Mouse (Mus musculus) limb, embryonic 14.5 days (tissue): ENCODE measurements around the gene Klk7. TPM values are rescaled to one million over a fixed set of nuclear protein-coding genes. Genes with fewer than 3 reads are reported as not detected.

ENCODE experiments used
- ATAC-seq: fragments of 200-750 bp; cut with Nextera tagmentation; 2 replicates; pipeline ENCODE4 v1.8.0; 2017; ENCODE audit warnings: low read depth, moderate number of reproducible peaks, moderate TSS enrichment; ENCODE audit not compliant: low FRiP score
- DNase-seq: peaks from one replicate; pipeline ENCODE4 v3.0.0-alpha.2; 2015; ENCODE audit warnings: low spot score
- H3K27ac ChIP-seq: fragments of 300-500 bp; sonication (generic); replicated peaks from 2 replicates; pipeline ENCODE4 v1.5.1; 2014; ENCODE audit warnings: low read depth, mild to moderate bottlenecking, low read length, moderate library complexity, mixed read lengths
- H3K27me3 ChIP-seq: fragments of 300-500 bp; sonication (generic); 2 replicates; pipeline ENCODE4 v1.6.1; 2014; ENCODE audit warnings: low read length, mixed read lengths; ENCODE audit not compliant: control insufficient read depth, insufficient read depth
- H3K36me3 ChIP-seq: fragments of 300-500 bp; sonication (generic); 2 replicates; pipeline ENCODE4 v1.6.1; 2014; ENCODE audit warnings: mild to moderate bottlenecking, low read length, moderate library complexity, mixed read lengths; ENCODE audit not compliant: control insufficient read depth, insufficient read depth
- H3K4me1 ChIP-seq: fragments of 300-500 bp; sonication (generic); 2 replicates; pipeline ENCODE4 v1.6.1; 2014; ENCODE audit warnings: antibody characterized with exemption, low read length, mixed read lengths; ENCODE audit not compliant: control insufficient read depth, insufficient read depth
- H3K4me2 ChIP-seq: fragments of 300-500 bp; sonication (generic); replicated peaks from 2 replicates; pipeline ENCODE4 v1.6.1; 2014; ENCODE audit warnings: low read depth, mild to moderate bottlenecking, low read length, moderate library complexity; ENCODE audit not compliant: severe bottlenecking
- H3K4me3 ChIP-seq: fragments of 300-500 bp; sonication (generic); replicated peaks from 2 replicates; pipeline ENCODE4 v1.5.1; 2014; ENCODE audit warnings: low read length
- H3K9ac ChIP-seq: fragments of 300-500 bp; sonication (generic); 2 replicates; pipeline ENCODE4 v1.6.1; 2014; ENCODE audit warnings: mild to moderate bottlenecking, low read depth, low read length, moderate library complexity; ENCODE audit not compliant: severe bottlenecking
- H3K9me3 ChIP-seq: fragments of 300-500 bp; sonication (generic); 2 replicates; pipeline ENCODE4 v1.6.1; 2016; ENCODE audit warnings: low read length; ENCODE audit not compliant: control insufficient read depth
- POLR2A ChIP-seq: fragments of 200-500 bp; IDR thresholded peaks from 2 replicates; pipeline ENCODE4 v1.8.0; 2012; ENCODE audit warnings: inconsistent platforms, mild to moderate bottlenecking, moderate library complexity, borderline replicate concordance; ENCODE audit not compliant: insufficient read depth, insufficient read length; ENCODE audit errors: extremely low read depth
- WGBS: fragments of 180-500 bp; shearing (Covaris S2); extraction: QIAGEN DNeasy Blood & Tissue Kit; methylation state at CpG from one replicate; pipeline ENCODE4 v1.1.7; 2014; 5-methylcytosine and 5-hydroxymethylcytosine counted together
- polyA plus RNA-seq, 2 experiments: library from polyadenylated mRNA; depleted of rRNA in 1 of 2; stranded (reverse) in 1 of 2; unstranded in 1 of 2; fragments of >200 nt; fragmentation: Nextera tagmentation in 1 of 2; extraction: Ambion mirVana in 1 of 2; gene quantifications; 2 replicates each; pipeline versions ENCODE4 v1.2.1 to v1.2.3; 2012 to 2014

The Klk7 gene
- polyA plus RNA-seq, 2 experiments = 0.12 to 0.21 TPM

DNA sequence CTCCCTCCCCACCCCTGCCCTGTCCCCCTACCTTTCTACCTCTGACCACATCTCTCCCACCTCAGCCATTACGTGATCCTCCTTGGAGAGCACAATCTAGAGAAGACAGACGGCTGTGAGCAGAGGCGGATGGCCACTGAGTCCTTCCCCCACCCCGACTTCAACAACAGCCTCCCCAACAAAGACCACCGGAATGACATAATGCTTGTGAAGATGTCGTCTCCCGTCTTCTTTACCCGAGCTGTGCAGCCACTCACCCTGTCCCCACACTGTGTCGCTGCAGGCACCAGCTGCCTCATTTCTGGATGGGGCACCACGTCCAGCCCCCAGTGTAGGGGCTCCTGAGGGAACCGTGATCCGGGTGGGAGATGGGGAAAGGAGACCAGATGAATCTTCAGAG lies 33.7 kb upstream of the Klk7 start:
- Histone ChIP-seq H3K4me1 (no peaks in the 10 kb centered on the region), H3K27me3 (no peaks in the 10 kb centered on the region), H3K4me3 (no peak overlapping the region), H3K27ac (no peak overlapping the region), H3K9ac (no peak overlapping the region), H3K36me3 (no peaks in the 10 kb centered on the region), H3K4me2 (no peak overlapping the region), H3K9me3 (no peaks in the 10 kb centered on the region)
- DNase-seq = no peak
- TF ChIP-seq POLR2A = no peak
- no peak for ATAC-seq
- 84% methylated on average over 12 of the region's 12 CpGs for WGBS

DNA sequence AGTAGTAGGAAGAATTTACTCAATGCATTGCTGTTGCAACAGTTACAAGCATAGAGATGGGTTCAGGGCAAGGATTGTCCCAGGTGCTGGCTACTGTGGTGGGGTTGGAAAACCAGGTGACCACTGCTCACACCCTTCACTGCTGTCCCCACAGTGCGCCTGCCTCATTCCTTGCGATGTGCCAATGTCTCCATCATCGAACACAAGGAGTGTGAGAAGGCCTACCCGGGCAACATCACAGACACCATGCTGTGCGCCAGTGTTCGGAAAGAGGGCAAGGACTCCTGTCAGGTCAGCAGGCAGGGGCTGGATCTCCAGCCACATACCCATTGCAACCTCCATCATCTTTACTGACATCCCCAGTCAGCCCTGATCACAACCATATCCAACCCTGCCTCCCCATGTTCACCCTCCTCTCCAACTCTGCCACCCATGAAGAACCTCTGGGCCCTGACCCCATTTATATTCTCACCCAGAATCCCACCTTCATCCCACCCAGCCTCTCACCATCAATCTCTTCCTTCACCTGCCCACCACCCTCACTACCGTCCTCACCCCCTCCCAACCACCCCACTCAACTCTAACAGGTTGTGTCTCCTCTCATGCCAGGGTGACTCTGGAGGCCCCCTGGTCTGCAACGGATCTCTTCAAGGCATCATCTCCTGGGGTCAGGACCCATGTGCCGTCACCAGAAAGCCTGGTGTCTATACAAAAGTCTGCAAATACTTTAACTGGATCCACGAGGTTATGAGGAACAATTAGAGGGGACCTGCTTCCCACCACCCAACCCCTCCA lies 32.7 kb upstream of the Klk7 start:
- Histone ChIP-seq H3K27me3 (no peaks in the 10 kb centered on the region; the same call in 1 of the 2 replicates), H3K9me3 (no peaks in the 10 kb centered on the region)
- WGBS = 84% methylated on average over 10 of the region's 10 CpGs

DNA sequence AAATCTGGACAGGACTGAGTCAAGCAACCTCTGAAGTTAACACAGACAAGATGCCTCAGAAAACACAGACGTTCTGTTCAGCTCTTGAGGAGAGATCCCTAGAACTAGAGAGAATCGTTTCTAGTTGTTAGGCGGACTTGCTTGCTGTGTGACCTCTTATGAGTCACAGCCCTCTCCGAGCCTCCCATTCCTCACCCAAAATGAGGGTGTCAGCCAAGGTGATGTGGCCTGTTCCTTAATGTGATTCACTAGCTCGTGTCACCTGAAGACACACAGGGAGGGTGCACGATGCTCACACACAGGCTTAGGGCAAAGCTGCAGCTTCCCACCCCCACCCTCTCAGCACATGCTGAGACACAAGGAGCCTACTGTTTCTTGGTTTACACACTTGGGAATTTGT lies 30.9 kb upstream of the Klk7 start:
- ATAC-seq = no peak

More for the DNA sequence above, 32.7 kb upstream of the Klk7 start:
- TF ChIP-seq POLR2A = no peak
- Histone ChIP-seq H3K27ac (no peak overlapping the region), H3K4me1 (no peaks in the 10 kb centered on the region), H3K9ac (no peak overlapping the region), H3K4me3 (no peak overlapping the region), H3K36me3 (no peaks in the 10 kb centered on the region), H3K4me2 (no peak overlapping the region)
- DNase-seq = no peak
- ATAC-seq = no peak

DNA sequence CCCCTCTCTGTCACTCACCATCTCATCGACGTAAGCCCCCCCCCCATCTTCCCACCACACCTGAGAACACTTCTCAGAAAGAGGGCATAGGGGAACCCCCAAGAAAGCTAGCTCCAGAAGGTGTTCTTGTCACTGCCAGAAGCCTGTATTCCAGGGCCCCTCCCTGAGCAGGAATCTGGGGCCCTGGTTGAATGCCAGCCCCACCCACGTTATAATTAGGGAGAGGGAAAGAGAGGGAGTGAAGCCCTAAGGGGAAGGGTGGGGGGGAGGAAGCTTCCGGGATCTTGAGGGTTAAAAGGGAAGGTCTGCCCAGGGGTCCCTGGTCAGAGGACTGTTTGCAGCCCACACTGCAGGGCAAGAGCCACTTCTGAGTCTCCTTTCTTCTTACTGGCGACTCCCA lies 30.3 kb upstream of the Klk7 start, which contains the start of gene Klk10:
Gene Klk10, plus strand, starts transcription at position 290 of the 400 bp plus-strand sequence.
- Histone ChIP-seq H3K4me3 (no peak within 1 kb of the TSS), H3K4me1 (no peaks in the 10 kb centered on the region), H3K27ac (no peak within 1 kb of the TSS), H3K9me3 (no peaks in the 10 kb centered on the region), H3K36me3 (no peaks in the 10 kb centered on the region), H3K9ac (no peak within 1 kb of the TSS), H3K4me2 (no peak within 1 kb of the TSS), H3K27me3 (no peaks in the 10 kb centered on the region; the same call in 1 of the 2 replicates)
- WGBS = 42% methylated on average over 5 of the region's 5 CpGs
- DNase-seq (no peak), ATAC-seq (no peak)
- TF ChIP-seq POLR2A = no peak

More for the DNA sequence above, 30.9 kb upstream of the Klk7 start:
- Histone ChIP-seq H3K9me3 (no peaks in the 10 kb centered on the region), H3K36me3 (no peaks in the 10 kb centered on the region), H3K4me1 (no peaks in the 10 kb centered on the region), H3K4me3 (no peak overlapping the region), H3K9ac (no peak overlapping the region), H3K4me2 (no peak overlapping the region), H3K27ac (no peak overlapping the region), H3K27me3 (no peaks in the 10 kb centered on the region; the same call in 1 of the 2 replicates)
- 65% methylated on average over 6 of the region's 6 CpGs for whole genome bisulfite sequencing
- DNase-seq = no peak
- TF ChIP-seq POLR2A = no peak

DNA sequence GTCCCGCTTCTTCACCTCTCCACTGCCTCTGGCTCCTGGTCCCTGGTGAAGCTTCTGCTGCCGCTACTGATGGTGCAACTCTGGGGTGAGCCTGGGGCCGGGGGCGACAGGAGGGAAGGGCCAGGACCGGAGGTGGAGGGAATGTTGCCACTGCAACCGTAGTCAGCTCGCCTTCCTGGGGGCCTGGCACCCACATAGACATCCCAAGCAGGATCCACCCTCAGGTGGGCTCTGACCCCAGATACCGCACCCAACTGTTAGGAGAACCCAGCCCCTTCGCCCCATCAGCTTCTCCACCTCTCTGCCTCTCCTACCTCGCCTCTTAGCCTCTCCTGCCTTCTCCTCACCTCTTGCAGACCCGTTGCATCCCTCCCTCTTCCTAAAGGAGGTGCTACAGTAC lies 29.6 kb upstream of the Klk7 start:
- 75% methylated on average over 11 of the region's 11 CpGs for WGBS
- H3K36me3 ChIP-seq = no peaks in the 10 kb centered on the region
- no peaks in the 10 kb centered on the region; the same call in 1 of the 2 replicates for H3K27me3 ChIP-seq
- ATAC-seq = no peak
- H3K9ac ChIP-seq = no peak overlapping the region
- H3K4me1 ChIP-seq = no peaks in the 10 kb centered on the region
- no peaks in the 10 kb centered on the region for H3K9me3 ChIP-seq
- H3K4me2 ChIP-seq = no peak overlapping the region
- no peak overlapping the region for H3K4me3 ChIP-seq
- no peak overlapping the region for H3K27ac ChIP-seq
- no peak for DNase-seq
- TF ChIP-seq POLR2A = no peak
